Mouse (Mus musculus) hindbrain, embryonic 11.5 days (tissue): ENCODE data around the gene Agpat4. TPM values are rescaled to one million over a fixed set of nuclear protein-coding genes. Genes with fewer than 3 reads are reported as not detected.
"Not testable (repeated sequence)": the region's sequence is repeated elsewhere in the genome, so short reads cannot be mapped to it uniquely, and the experiment has no call there.

Experiments
- ATAC-seq: fragments of 200-750 bp; cut with Nextera tagmentation; 2 replicates; pipeline ENCODE4 v1.8.0; 2017; ENCODE audit warnings: mild to moderate bottlenecking, moderate TSS enrichment, moderate library complexity; ENCODE audit not compliant: low FRiP score
- DNase-seq: peaks from one replicate; pipeline ENCODE4 v3.0.0-alpha.2; 2015; ENCODE audit warnings: low spot score
- H3K27ac ChIP-seq: fragments of 300-500 bp; sonication (generic); 2 replicates; pipeline ENCODE4 v1.5.1; 2014; ENCODE audit warnings: mild to moderate bottlenecking, low read depth, low read length
- H3K27me3 ChIP-seq: fragments of 300-500 bp; sonication (generic); 2 replicates; pipeline ENCODE4 v1.6.1; 2014; ENCODE audit warnings: mild to moderate bottlenecking, low read length, moderate library complexity, mixed read lengths; ENCODE audit not compliant: control insufficient read depth, insufficient read depth
- H3K36me3 ChIP-seq: fragments of 300-500 bp; sonication (generic); 2 replicates; pipeline ENCODE4 v1.6.1; 2014; ENCODE audit warnings: mild to moderate bottlenecking, low read length, moderate library complexity, mixed read lengths; ENCODE audit not compliant: control insufficient read depth, insufficient read depth
- H3K4me1 ChIP-seq: fragments of 300-500 bp; sonication (generic); replicated peaks from 2 replicates; pipeline ENCODE4 v1.6.1; 2014; ENCODE audit warnings: low read length, mixed read lengths; ENCODE audit not compliant: control insufficient read depth, insufficient read depth
- H3K4me2 ChIP-seq: fragments of 300-500 bp; sonication (generic); replicated peaks from 2 replicates; pipeline ENCODE4 v1.6.1; 2014; ENCODE audit warnings: mild to moderate bottlenecking, low read depth, low read length
- H3K4me3 ChIP-seq: fragments of 300-500 bp; sonication (generic); 2 replicates; pipeline ENCODE4 v1.5.1; 2014; ENCODE audit warnings: low read depth, low read length
- H3K9ac ChIP-seq: fragments of 300-500 bp; sonication (generic); 2 replicates; pipeline ENCODE4 v1.6.1; 2014; ENCODE audit warnings: low read depth, low read length
- H3K9me3 ChIP-seq: fragments of 300-500 bp; sonication (generic); 2 replicates; pipeline ENCODE4 v1.6.1; 2016; ENCODE audit warnings: low read length; ENCODE audit not compliant: control insufficient read depth
- WGBS: fragments of 180-500 bp; shearing (Covaris S2); extraction: QIAGEN DNeasy Blood & Tissue Kit; methylation state at CpG from one replicate; pipeline ENCODE4 v1.1.7; 2014; 5-methylcytosine and 5-hydroxymethylcytosine counted together
- polyA plus RNA-seq: library from polyadenylated mRNA; unstranded; fragments of >200 nt; fragmentation: Nextera tagmentation; extraction: Ambion mirVana; gene quantifications from 2 replicates; pipeline ENCODE4 v1.2.1, GENCODE M21; 2014

The Agpat4 gene
- polyA plus RNA-seq, 1 experiment from 2014 or later, result 28.5 TPM

GRCm38 (mm10) chr17:12118926-12119641 lies 580 bp downstream of the Agpat4 start:
- WGBS, result 0% methylated on average over 27 of the region's 30 CpGs
- peak; percentile 87 for DNase-seq
- Histone ChIP-seq H3K9me3 (no peaks in the 10 kb centered on the region), H3K4me2 (peak overlapping the region; percentile 90), H3K4me1 (no peaks in the 10 kb centered on the region), H3K36me3 (no peaks in the 10 kb centered on the region), H3K9ac (peak overlapping the region; percentile 81), H3K4me3 (peak overlapping the region; percentile 68), H3K27ac (peak overlapping the region; percentile 90), H3K27me3 (no peaks in the 10 kb centered on the region)
- peak; percentile 93 for ATAC-seq

DNA sequence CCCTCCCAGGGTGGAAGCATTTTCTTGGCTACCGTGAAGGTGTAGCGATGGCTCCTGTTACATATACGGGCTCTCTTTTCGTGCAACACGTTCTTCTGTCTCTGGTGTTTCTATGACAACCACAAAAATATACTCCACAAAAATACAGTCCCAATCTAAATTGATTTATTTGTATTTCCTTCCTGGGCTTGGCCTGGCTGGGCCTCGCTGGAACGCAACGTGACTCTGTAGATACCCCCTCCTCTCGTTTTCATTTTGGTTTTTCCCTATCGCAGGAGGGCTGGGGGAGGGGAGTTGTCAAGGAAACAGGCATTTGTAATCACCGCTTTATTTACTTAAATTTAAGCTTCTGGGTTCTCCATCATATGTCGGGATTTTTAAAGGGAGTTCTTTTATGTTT lies 1.2 kb downstream of the Agpat4 start:
- H3K9me3 ChIP-seq, result no peaks in the 10 kb centered on the region
- peak; percentile 80 for DNase-seq

GRCm38 (mm10) chr17:12120268-12120667 lies 1.8 kb downstream of the Agpat4 start:
- H3K9me3 ChIP-seq, result no peaks in the 10 kb centered on the region
- ATAC-seq (no peak), DNase-seq (no peak)
- no peaks in the 10 kb centered on the region for H3K4me1 ChIP-seq
- H3K4me2 ChIP-seq, result peak overlapping the region; percentile 90
- H3K36me3 ChIP-seq, result no peaks in the 10 kb centered on the region; the same call in 1 of the 2 replicates
- H3K27ac ChIP-seq, result no peak overlapping the region
- WGBS, result 40% methylated on average over 5 of the region's 5 CpGs
- no peaks in the 10 kb centered on the region for H3K27me3 ChIP-seq
- H3K4me3 ChIP-seq, result peak overlapping the region; percentile 68
- peak overlapping the region; percentile 29; the same call in 1 of the 2 replicates for H3K9ac ChIP-seq

More for the DNA sequence above, 1.2 kb downstream of the Agpat4 start:
- Histone ChIP-seq H3K4me1 (no peaks in the 10 kb centered on the region), H3K9ac (peak overlapping the region; percentile 81), H3K4me2 (peak overlapping the region; percentile 90), H3K36me3 (no peaks in the 10 kb centered on the region), H3K4me3 (peak overlapping the region; percentile 68), H3K27me3 (no peaks in the 10 kb centered on the region), H3K27ac (peak overlapping the region; percentile 90)
- ATAC-seq, result peak; percentile 69
- under 1% methylated on average over 12 of the region's 12 CpGs for WGBS

GRCm38 (mm10) chr17:12121226-12121794 lies 2.8 kb downstream of the Agpat4 start:
- 91% methylated on average over 7 of the region's 7 CpGs for WGBS
- Histone ChIP-seq H3K4me2 (no peak overlapping the region), H3K27ac (no peak overlapping the region), H3K36me3 (no peaks in the 10 kb centered on the region; the same call in 1 of the 2 replicates), H3K4me1 (no peaks in the 10 kb centered on the region), H3K4me3 (no peak overlapping the region), H3K9me3 (no peaks in the 10 kb centered on the region), H3K9ac (no peak overlapping the region), H3K27me3 (no peaks in the 10 kb centered on the region)
- ATAC-seq (no peak), DNase-seq (no peak)

DNA sequence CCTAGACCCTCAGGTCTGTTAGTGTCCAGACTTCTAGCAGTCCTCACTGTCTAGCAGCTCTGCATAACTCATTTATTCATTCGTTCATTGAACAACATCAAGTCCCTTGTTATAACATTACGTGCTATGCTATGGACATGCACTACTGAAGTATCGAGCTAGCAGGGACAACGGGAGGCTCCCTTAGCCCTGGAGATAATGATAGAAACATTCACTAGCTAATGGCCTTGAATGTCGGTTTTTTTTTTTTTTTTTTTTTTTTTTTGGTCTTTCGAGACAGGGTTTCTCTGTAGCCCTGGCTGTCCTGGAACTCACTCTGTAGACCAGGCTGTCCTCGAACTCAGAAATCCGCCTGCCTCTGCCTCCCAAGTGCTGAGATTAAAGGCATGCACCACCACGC lies 3.8 kb downstream of the Agpat4 start:
- H3K9me3 ChIP-seq, ATAC-seq, H3K4me3 ChIP-seq, H3K9ac ChIP-seq, DNase-seq, H3K4me1 ChIP-seq, H3K27ac ChIP-seq, H3K36me3 ChIP-seq, H3K27me3 ChIP-seq, H3K4me2 ChIP-seq: not testable (repeated sequence)
- 89% methylated on average over 9 of the region's 9 CpGs for WGBS

- Histone ChIP-seq H3K9me3 (no peaks in the 10 kb centered on the region), H3K9ac (no peak overlapping the region), H3K4me2 (no peak overlapping the region), H3K27ac (no peak overlapping the region), H3K4me1 (no peaks in the 10 kb centered on the region), H3K27me3 (no peaks in the 10 kb centered on the region), H3K36me3 (no peaks in the 10 kb centered on the region; the same call in 1 of the 2 replicates), H3K4me3 (no peak overlapping the region)
- WGBS, result 85% methylated on average over 3 of the region's 3 CpGs
- DNase-seq (no peak), ATAC-seq (no peak)
These were observed 4.7 kb downstream of the Agpat4 start for GRCm38 (mm10) chr17:12123168-12123567.

- 82% methylated on average over 4 of the region's 4 CpGs for WGBS
- H3K9me3 ChIP-seq, result no peaks in the 10 kb centered on the region
- H3K9ac ChIP-seq, result no peak overlapping the region
- H3K4me3 ChIP-seq, result no peak overlapping the region
- ATAC-seq, result no peak
- no peaks in the 10 kb centered on the region; the same call in 1 of the 2 replicates for H3K36me3 ChIP-seq
- H3K4me1 ChIP-seq, result no peaks in the 10 kb centered on the region
- no peak overlapping the region for H3K27ac ChIP-seq
- H3K27me3 ChIP-seq, result no peaks in the 10 kb centered on the region
- DNase-seq, result no peak
- H3K4me2 ChIP-seq, result no peak overlapping the region
These were observed 8.6 kb downstream of the Agpat4 start for GRCm38 (mm10) chr17:12127056-12127455.

GRCm38 (mm10) chr17:12128976-12129375 lies 10.5 kb downstream of the Agpat4 start:
- H3K4me1 ChIP-seq, result no peaks in the 10 kb centered on the region
- no peak overlapping the region for H3K9ac ChIP-seq
- no peaks in the 10 kb centered on the region; the same call in 1 of the 2 replicates for H3K36me3 ChIP-seq
- H3K4me2 ChIP-seq, result no peak overlapping the region
- no peak for ATAC-seq
- H3K27ac ChIP-seq, result no peak overlapping the region
- H3K4me3 ChIP-seq, result no peak overlapping the region
- H3K9me3 ChIP-seq, result no peaks in the 10 kb centered on the region
- H3K27me3 ChIP-seq, result no peaks in the 10 kb centered on the region
- WGBS, result 94% methylated on average over 2 of the region's 2 CpGs
- DNase-seq, result no peak

GRCm38 (mm10) chr17:12131171-12131570 lies 12.7 kb downstream of the Agpat4 start:
- no peak overlapping the region for H3K27ac ChIP-seq
- no peaks in the 10 kb centered on the region for H3K36me3 ChIP-seq
- no peak for DNase-seq
- WGBS, result 88% methylated on average over 5 of the region's 5 CpGs
- no peaks in the 10 kb centered on the region for H3K4me1 ChIP-seq
- no peaks in the 10 kb centered on the region for H3K9me3 ChIP-seq
- H3K4me2 ChIP-seq, result no peak overlapping the region
- ATAC-seq, result no peak
- no peaks in the 10 kb centered on the region for H3K27me3 ChIP-seq
- no peak overlapping the region for H3K4me3 ChIP-seq
- H3K9ac ChIP-seq, result no peak overlapping the region
